Mouse (Mus musculus) liver, postnatal 0 days (tissue): ENCODE measurements around the gene Drc3. TPM values are rescaled to one million over a fixed set of nuclear protein-coding genes. Genes with fewer than 3 reads are reported as not detected.
A peak's percentile ranks its signal among the peaks of the same experiment; 100 is the strongest.

Experiments used
- ATAC-seq: fragments of 200-750 bp; cut with Nextera tagmentation; 2 replicates; pipeline ENCODE4 v1.8.0; 2017; ENCODE audit warnings: mild to moderate bottlenecking, moderate library complexity
- DNase-seq: peaks from one replicate; pipeline ENCODE4 v3.0.0-alpha.2; 2016
- H3K27ac ChIP-seq: fragments of 300-500 bp; sonication (generic); 2 replicates; pipeline ENCODE4 v1.5.1; 2014; ENCODE audit warnings: antibody characterized with exemption, moderate library complexity, mild to moderate bottlenecking, low read depth
- H3K27me3 ChIP-seq: fragments of 300-500 bp; sonication (generic); 2 replicates; pipeline ENCODE4 v1.6.1; 2014; ENCODE audit warnings: low read length, control low read depth, mixed read lengths; ENCODE audit not compliant: insufficient read depth
- H3K36me3 ChIP-seq: fragments of 300-500 bp; sonication (generic); replicated peaks from 2 replicates; pipeline ENCODE4 v1.6.1; 2014; ENCODE audit warnings: mild to moderate bottlenecking, control low read depth, low read length, moderate library complexity, mixed read lengths; ENCODE audit not compliant: insufficient read depth
- H3K4me1 ChIP-seq: fragments of 300-500 bp; sonication (generic); 2 replicates; pipeline ENCODE4 v1.6.1; 2014; ENCODE audit warnings: antibody characterized with exemption, mild to moderate bottlenecking, control low read depth; ENCODE audit not compliant: insufficient read depth
- H3K4me2 ChIP-seq: fragments of 300-500 bp; sonication (generic); 2 replicates; pipeline ENCODE4 v1.6.1; 2014; ENCODE audit warnings: low read depth, mild to moderate bottlenecking, low read length, moderate library complexity, mixed read lengths
- H3K4me3 ChIP-seq: fragments of 300-500 bp; sonication (generic); 2 replicates; pipeline ENCODE4 v1.5.1; 2014; ENCODE audit warnings: low read depth, low read length
- H3K9ac ChIP-seq: fragments of 300-500 bp; sonication (generic); replicated peaks from 2 replicates; pipeline ENCODE4 v1.6.1; 2014; ENCODE audit warnings: mild to moderate bottlenecking, moderate library complexity
- H3K9me3 ChIP-seq: fragments of 300-500 bp; sonication (generic); 2 replicates; pipeline ENCODE4 v1.6.1; 2016; ENCODE audit warnings: mild to moderate bottlenecking, control low read depth, low read length, mixed read lengths
- CTCF ChIP-seq: sonication (generic); IDR thresholded peaks from 2 replicates; pipeline ENCODE4 v1.5.1; 2016; ENCODE audit warnings: antibody characterized with exemption, low read depth
- EP300 ChIP-seq: IDR thresholded peaks from 2 replicates; pipeline ENCODE4 v1.6.1; 2016; ENCODE audit warnings: antibody characterized with exemption, low read depth, mild to moderate bottlenecking
- WGBS: fragments of 180-500 bp; shearing (Covaris S2); extraction: QIAGEN DNeasy Blood & Tissue Kit; methylation state at CpG from one replicate; pipeline ENCODE4 v1.1.7; 2014; ENCODE audit not compliant: insufficient replicate concordance; 5-methylcytosine and 5-hydroxymethylcytosine counted together
- polyA plus RNA-seq: library from polyadenylated mRNA; unstranded; fragments of >200 nt; fragmentation: Nextera tagmentation; extraction: Ambion mirVana; gene quantifications from 2 replicates; pipeline ENCODE4 v1.2.1, GENCODE M21; 2015

Drc3 gene
- polyA plus RNA-seq, 1 experiment from 2014 or later = 0.54 TPM

- WGBS = 67% methylated on average over 2 of the region's 2 CpGs
- TF ChIP-seq CTCF (peak; percentile 38; the same call in 1 of the 2 replicates), EP300 (no peak)
- Histone ChIP-seq H3K4me3 (peak overlapping the region; percentile 67), H3K27me3 (no peaks in the 10 kb centered on the region), H3K27ac (peak overlapping the region; percentile 89), H3K9me3 (no peaks in the 10 kb centered on the region), H3K36me3 (no peaks in the 10 kb centered on the region), H3K9ac (no peak overlapping the region), H3K4me1 (peaks cover 15% of the 10 kb centered on the region; the same call in 1 of the 2 replicates), H3K4me2 (peak overlapping the region; percentile 83)
- no peak for DNase-seq
- no peak for ATAC-seq
Observed at GRCm38 (mm10) chr11:60351388-60351787, 1.7 kb upstream of the Drc3 start.

GRCm38 (mm10) chr11:60351925-60352371 lies 1.2 kb upstream of the Drc3 start:
- ATAC-seq = no peak
- H3K27me3 ChIP-seq = no peaks in the 10 kb centered on the region
- H3K4me2 ChIP-seq = peak overlapping the region; percentile 83
- TF ChIP-seq CTCF (no peak), EP300 (no peak)
- WGBS = 20% methylated on average over 11 of the region's 11 CpGs
- peak overlapping the region; percentile 67 for H3K4me3 ChIP-seq
- H3K27ac ChIP-seq = peak overlapping the region; percentile 89
- peaks cover 16% of the 10 kb centered on the region; the same call in 1 of the 2 replicates for H3K4me1 ChIP-seq
- DNase-seq = no peak
- H3K36me3 ChIP-seq = no peaks in the 10 kb centered on the region
- peak overlapping the region; percentile 75 for H3K9ac ChIP-seq
- H3K9me3 ChIP-seq = no peaks in the 10 kb centered on the region

DNA sequence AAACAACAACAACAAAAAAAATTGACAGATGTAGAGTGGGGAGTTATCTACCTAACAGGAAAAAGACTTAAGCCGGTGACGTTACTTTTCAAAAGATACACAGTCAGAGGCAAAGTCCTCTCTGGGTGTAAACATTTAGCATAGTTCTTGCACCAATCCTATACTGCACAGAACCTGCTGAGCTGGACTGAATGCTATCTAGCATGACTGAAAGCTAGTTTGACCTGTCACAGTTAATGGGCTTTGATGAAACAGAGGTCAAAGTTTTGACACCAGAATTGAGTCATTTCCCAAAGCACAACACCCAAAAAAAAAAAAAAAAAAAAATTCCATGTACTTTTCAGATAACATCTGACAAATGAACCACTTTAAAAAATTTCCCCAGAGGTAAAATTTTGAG lies 2.8 kb downstream of the Drc3 start:
- H3K36me3 ChIP-seq = no peaks in the 10 kb centered on the region
- H3K4me3 ChIP-seq = no peak overlapping the region
- H3K9me3 ChIP-seq = no peaks in the 10 kb centered on the region
- TF ChIP-seq CTCF = no peak
- TF ChIP-seq EP300 = no peak; the same call in 1 of the 2 replicates
- peaks cover 16% of the 10 kb centered on the region; the same call in 1 of the 2 replicates for H3K4me1 ChIP-seq
- peak overlapping the region; percentile 66; the same call in 1 of the 2 replicates for H3K27ac ChIP-seq
- no peak overlapping the region for H3K9ac ChIP-seq
- H3K4me2 ChIP-seq = no peak overlapping the region
- DNase-seq (no peak), ATAC-seq (no peak)
- WGBS = 41% methylated on average over 2 of the region's 2 CpGs
- H3K27me3 ChIP-seq = no peaks in the 10 kb centered on the region

DNA sequence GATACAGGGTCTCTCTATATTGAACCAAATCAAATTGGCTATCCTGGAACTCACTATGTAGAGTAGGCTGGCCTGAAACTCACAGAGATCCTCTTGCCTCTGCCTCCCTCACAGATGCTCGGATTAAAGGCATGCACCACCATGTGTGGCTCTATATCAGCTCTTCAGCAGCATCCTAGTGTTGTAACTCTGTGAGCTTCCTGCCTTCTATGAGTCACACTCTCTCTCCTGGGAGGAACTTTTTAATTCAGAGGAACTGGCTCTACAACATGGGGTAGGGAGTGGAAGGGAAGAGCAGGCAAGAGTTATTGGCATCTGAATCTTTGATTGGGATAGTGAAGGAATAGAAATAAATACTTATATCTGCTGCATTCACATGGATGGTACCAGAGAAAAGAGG lies 4.0 kb downstream of the Drc3 start:
- no peak for TF ChIP-seq CTCF
- TF ChIP-seq EP300 = no peak
- Histone ChIP-seq H3K4me1 (peaks cover 9% of the 10 kb centered on the region; the same call in 1 of the 2 replicates), H3K27ac (no peak overlapping the region), H3K27me3 (no peaks in the 10 kb centered on the region), H3K4me2 (no peak overlapping the region), H3K4me3 (no peak overlapping the region), H3K9ac (no peak overlapping the region), H3K9me3 (no peaks in the 10 kb centered on the region), H3K36me3 (no peaks in the 10 kb centered on the region)
- ATAC-seq (no peak), DNase-seq (no peak)
- 41% methylated on average over 1 of the region's 1 CpGs for WGBS

- H3K4me1 ChIP-seq = peaks cover 5% of the 10 kb centered on the region; the same call in 1 of the 2 replicates
- no peak for TF ChIP-seq EP300
- TF ChIP-seq CTCF = no peak
- H3K9me3 ChIP-seq = no peaks in the 10 kb centered on the region
- H3K27me3 ChIP-seq = no peaks in the 10 kb centered on the region
- H3K9ac ChIP-seq = no peak overlapping the region
- H3K4me3 ChIP-seq = no peak overlapping the region
- H3K4me2 ChIP-seq = no peak overlapping the region
- 60% methylated on average over 7 of the region's 7 CpGs for WGBS
- DNase-seq (no peak), ATAC-seq (no peak)
- H3K27ac ChIP-seq = no peak overlapping the region
- no peaks in the 10 kb centered on the region for H3K36me3 ChIP-seq
Observed at GRCm38 (mm10) chr11:60358548-60358947, 5.4 kb downstream of the Drc3 start.

- H3K36me3 ChIP-seq = no peaks in the 10 kb centered on the region
- no peak overlapping the region for H3K27ac ChIP-seq
- H3K9me3 ChIP-seq = no peaks in the 10 kb centered on the region
- DNase-seq (no peak), ATAC-seq (no peak)
- no peaks in the 10 kb centered on the region for H3K27me3 ChIP-seq
- TF ChIP-seq EP300 = no peak
- TF ChIP-seq CTCF = no peak
- H3K9ac ChIP-seq = no peak overlapping the region
- WGBS = 41% methylated on average over 5 of the region's 5 CpGs
- H3K4me2 ChIP-seq = no peak overlapping the region
- no peak overlapping the region for H3K4me3 ChIP-seq
- 0 out of 2 replicates have a peak, but pooled peaks cover 3% of the 10 kb centered on the region for H3K4me1 ChIP-seq
Observed at GRCm38 (mm10) chr11:60359138-60359537, 6.0 kb downstream of the Drc3 start.
